Mouse (Mus musculus): ENCODE measurements around the gene Dcaf15.

Dcaf15 gene

DNA sequence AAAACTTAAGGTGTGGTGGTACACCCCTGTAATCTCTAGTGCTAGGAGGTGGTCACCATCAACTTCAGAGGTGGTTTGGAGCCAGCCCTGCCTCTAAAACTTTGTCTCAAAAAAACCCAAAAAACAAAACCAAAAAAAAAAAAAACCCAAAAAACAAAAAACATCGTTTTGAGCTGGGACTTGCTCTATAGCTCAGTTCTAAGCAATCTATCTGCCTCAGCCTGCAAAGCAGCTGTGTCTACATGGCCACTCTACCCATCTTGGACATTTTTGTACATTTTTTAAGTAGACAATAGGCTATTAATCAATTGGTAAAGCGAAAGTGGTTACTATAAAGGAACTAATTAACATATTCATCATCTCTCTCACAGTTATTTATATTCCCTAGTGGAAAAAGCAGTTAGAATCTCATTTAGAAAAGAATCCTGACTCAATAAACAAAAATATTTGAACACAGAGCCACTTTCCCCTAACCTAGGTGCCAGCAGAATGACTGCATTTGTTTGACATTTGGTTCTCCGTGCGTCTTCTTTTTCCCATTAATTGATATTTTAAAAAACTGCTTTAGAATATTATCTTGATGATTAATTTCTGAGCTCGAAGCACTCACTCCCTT, 39.0 kb downstream of the Dcaf15 start:
- no peak for DNase-seq

GRCm38 (mm10) chr8:84065037-84065436, 39.5 kb downstream of the Dcaf15 start, which contains the start of gene Gm10643:
Gm10643 (minus strand) TSS chr8:84065137.
- DNase-seq: no peak

GRCm38 (mm10) chr8:84063861-84064610, 40.5 kb downstream of the Dcaf15 start:
- DNase-seq: no peak

- no peak for DNase-seq
Observed at GRCm38 (mm10) chr8:84060245-84060644, 44.3 kb downstream of the Dcaf15 start.

DNA sequence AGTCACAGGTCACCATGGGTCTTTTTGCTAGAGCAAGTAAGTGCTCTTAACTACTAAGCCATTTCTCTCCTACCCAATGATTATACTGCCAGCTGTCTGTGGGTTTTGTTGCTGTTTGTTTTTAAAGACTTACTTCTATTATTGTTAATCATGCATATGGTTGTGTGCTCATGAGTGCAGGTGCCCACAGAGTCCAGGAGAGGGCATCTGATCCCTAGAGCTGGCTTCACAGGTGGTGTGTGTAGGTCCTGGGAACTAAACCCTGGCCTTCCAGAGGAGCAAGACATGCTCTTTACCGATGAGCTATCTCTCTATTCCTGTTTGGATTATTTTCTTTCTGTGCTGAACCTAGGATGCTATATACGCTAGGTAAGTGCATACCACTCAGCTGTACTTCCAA, 45.3 kb downstream of the Dcaf15 start:
- no peak for DNase-seq

GRCm38 (mm10) chr8:84057827-84058226, 46.7 kb downstream of the Dcaf15 start:
- no peak for DNase-seq

DNA sequence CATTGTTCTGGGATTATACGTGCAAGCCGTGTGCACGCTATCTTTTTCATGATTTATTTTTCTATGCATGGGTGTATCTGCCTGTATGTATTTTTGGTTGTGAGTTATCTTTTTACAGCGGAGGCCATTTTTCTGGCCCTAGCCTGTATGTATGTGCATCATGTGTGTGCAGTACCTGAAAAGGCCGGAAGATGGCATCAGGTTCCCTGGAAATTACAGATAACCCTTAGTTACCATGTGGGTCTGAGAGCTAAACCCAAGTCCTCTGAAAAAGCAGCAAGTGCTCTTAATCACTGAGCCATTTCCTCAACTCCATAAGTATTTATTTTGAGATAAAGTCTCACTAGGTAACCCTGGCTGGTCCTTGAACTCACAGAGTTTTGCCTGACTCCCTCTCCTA, 51.3 kb downstream of the Dcaf15 start:
- no peak for DNase-seq

- DNase-seq: peak; percentile 27
Observed at GRCm38 (mm10) chr8:84052746-84053145, 51.8 kb downstream of the Dcaf15 start.

DNA sequence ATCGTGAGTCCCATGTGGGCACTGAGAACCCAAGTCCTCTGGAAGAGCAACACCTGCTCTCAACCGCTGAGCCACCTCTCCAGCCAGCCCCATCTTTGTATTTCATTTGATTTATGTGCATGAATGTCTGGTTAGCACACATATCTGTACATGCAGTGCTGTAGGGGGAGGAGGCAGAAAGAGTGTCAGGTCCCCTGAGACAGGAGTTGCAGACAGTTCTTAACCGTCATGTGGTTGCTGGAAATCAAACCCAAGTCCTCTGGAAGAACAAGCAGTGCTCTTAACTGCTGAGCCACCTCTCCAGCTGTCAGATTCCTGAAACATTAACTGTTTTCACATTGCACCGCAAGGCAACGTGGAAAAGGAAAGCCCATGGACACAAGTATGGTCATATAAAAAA, 56.4 kb downstream of the Dcaf15 start:
- no peak for DNase-seq
